Mouse (Mus musculus): ENCODE data around the gene Vps37b. TPM values are rescaled to one million over a fixed set of nuclear protein-coding genes. Genes with fewer than 3 reads are reported as not detected.

The Vps37b gene
- polyA plus RNA-seq, 1 experiment from 2014 or later, result 82.4 TPM

DNA sequence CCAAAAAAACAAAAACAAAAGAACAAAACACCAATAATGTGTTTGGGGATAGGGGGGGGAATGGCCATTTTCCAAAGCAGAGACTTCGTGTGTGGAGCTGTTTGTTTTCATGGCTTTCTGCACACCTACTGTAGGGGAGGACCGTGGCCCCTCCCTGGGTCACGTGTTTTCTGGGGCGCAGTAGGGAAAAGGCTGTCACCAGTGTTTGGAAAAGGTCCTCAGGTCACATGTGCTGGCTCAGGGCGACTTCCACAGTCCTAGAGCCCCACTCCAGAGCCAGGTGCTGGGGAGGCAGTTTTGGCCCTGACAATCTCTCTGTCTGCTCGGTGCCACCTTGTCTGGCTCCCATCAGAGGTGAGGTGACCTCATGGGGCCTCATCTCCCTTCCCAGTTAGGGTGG lies 36.7 kb downstream of the Vps37b start:
- no peaks in the 10 kb centered on the region for H3K27me3 ChIP-seq

DNA sequence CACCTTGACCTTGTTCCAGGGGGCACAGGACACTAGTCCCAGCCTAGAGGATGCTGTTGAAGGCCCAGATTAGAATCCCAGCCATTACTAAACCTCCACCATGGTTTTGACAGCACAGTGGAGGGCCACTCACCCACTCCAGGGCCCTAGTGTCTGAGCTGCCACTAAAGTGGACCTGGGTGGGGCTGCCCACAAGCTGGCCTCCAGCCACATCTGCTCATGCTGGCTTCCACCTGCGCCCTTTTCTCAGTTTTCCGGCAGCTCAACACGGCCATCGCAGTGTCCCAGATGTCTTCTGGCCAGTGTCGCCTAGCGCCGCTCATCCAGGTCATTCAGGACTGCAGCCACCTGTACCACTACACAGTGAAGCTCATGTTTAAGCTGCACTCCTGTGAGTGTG lies 37.6 kb downstream of the Vps37b start:
- H3K4me1 ChIP-seq (replicated peaks), result peaks cover 50% of the 10 kb centered on the region
- H3K9me3 ChIP-seq, result no peaks in the 10 kb centered on the region
- no peak overlapping the region for H3K4me3 ChIP-seq
- no peaks in the 10 kb centered on the region for H3K36me3 ChIP-seq
- H3K27me3 ChIP-seq, result no peaks in the 10 kb centered on the region
- 78% methylated on average over 7 of the region's 7 CpGs for WGBS
- H3K27ac ChIP-seq (replicated peaks), result peak overlapping the region; percentile 62
- H3K9ac ChIP-seq, result no peak overlapping the region
- ATAC-seq (ENCODE audit: low FRiP score, low read depth), result no peak
- no peak overlapping the region for H3K4me2 ChIP-seq

More for the DNA sequence above, 36.7 kb downstream of the Vps37b start:
- no peak for ATAC-seq (ENCODE audit: low FRiP score, low read depth)
- Histone ChIP-seq H3K4me1 (replicated peaks) (peaks cover 41% of the 10 kb centered on the region), H3K4me3 (no peak overlapping the region), H3K36me3 (no peaks in the 10 kb centered on the region), H3K9me3 (no peaks in the 10 kb centered on the region), H3K9ac (no peak overlapping the region), H3K4me2 (no peak overlapping the region), H3K27ac (replicated peaks) (no peak overlapping the region)
- WGBS, result 75% methylated on average over 6 of the region's 6 CpGs

GRCm38 (mm10) chr5:123993263-123994036 lies 38.6 kb downstream of the Vps37b start:
- Histone ChIP-seq H3K27ac (replicated peaks) (peak overlapping the region; percentile 62), H3K4me1 (replicated peaks) (peaks cover 53% of the 10 kb centered on the region), H3K27me3 (no peaks in the 10 kb centered on the region; the same call in 1 of the 2 replicates), H3K9ac (no peak overlapping the region), H3K9me3 (no peaks in the 10 kb centered on the region), H3K4me3 (no peak overlapping the region), H3K36me3 (no peaks in the 10 kb centered on the region), H3K4me2 (no peak overlapping the region)
- 44% methylated on average over 7 of the region's 7 CpGs for WGBS
- peak; percentile 82 for ATAC-seq (ENCODE audit: low FRiP score, low read depth)

DNA sequence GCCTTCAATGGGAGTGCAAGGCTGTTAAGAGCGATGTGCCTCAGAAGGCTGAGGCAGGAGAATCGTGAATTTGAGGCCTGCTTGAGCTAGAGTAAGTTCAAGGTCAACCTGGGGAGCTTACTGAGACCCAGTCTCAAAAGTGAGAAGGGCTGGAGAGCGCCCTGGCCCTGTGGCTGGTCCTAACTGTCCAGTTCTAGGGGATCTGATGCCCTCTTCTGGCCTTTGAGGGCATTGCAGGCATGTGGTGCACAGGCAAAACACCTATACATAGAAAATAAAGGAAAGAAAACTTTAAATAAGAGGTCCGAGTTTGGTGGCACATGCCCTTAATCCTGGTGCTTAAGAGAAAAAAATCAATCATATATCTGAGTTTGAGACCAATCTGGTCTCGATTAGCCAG lies 39.3 kb downstream of the Vps37b start:
- peak overlapping the region; percentile 62 for H3K27ac ChIP-seq (replicated peaks)
- peaks cover 50% of the 10 kb centered on the region for H3K4me1 ChIP-seq (replicated peaks)
- no peak overlapping the region for H3K9ac ChIP-seq
- no peaks in the 10 kb centered on the region for H3K9me3 ChIP-seq
- ATAC-seq (ENCODE audit: low FRiP score, low read depth), result peak; percentile 23; the same call in 1 of the 2 replicates
- 32% methylated on average over 5 of the region's 5 CpGs for WGBS
- no peaks in the 10 kb centered on the region for H3K36me3 ChIP-seq
- no peak overlapping the region for H3K4me3 ChIP-seq
- no peak overlapping the region for H3K4me2 ChIP-seq
- no peaks in the 10 kb centered on the region; the same call in 1 of the 2 replicates for H3K27me3 ChIP-seq

- 62% methylated on average over 10 of the region's 10 CpGs for WGBS
- no peaks in the 10 kb centered on the region; the same call in 1 of the 2 replicates for H3K27me3 ChIP-seq
- peaks cover 44% of the 10 kb centered on the region for H3K4me1 ChIP-seq (replicated peaks)
- ATAC-seq (ENCODE audit: low FRiP score, low read depth), result no peak
- no peaks in the 10 kb centered on the region for H3K36me3 ChIP-seq
- no peak overlapping the region for H3K4me3 ChIP-seq
- peak overlapping the region; percentile 62 for H3K27ac ChIP-seq (replicated peaks)
- no peak overlapping the region for H3K4me2 ChIP-seq
- no peak overlapping the region for H3K9ac ChIP-seq
- no peaks in the 10 kb centered on the region for H3K9me3 ChIP-seq
Measured at GRCm38 (mm10) chr5:123992193-123992637, 39.9 kb downstream of the Vps37b start.

DNA sequence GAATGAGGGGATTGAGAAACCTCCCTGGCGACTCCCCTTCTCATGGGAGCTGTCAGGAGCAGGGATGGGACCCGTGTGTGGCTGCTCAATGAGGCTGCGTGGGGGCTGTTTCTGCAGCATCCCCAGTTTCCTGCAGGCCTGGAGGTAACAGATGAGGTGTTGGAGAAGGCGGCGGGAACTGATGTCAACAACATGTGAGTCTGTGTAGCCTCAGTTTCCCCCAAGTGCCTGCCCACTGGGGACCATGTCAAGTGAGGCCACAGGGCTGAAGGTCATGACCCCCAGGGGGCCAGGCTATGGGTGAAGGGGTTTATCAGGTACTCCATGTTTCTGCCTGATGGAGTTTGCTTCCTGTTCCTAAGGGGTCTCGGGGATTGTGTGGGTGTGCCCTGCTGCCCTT lies 40.7 kb downstream of the Vps37b start:
- H3K36me3 ChIP-seq, result no peaks in the 10 kb centered on the region
- H3K4me1 ChIP-seq (replicated peaks), result peaks cover 39% of the 10 kb centered on the region
- H3K9me3 ChIP-seq, result no peaks in the 10 kb centered on the region
- ATAC-seq (ENCODE audit: low FRiP score, low read depth), result no peak
- H3K27ac ChIP-seq (replicated peaks), result 0 out of 2 replicates have a peak overlapping the region, but pooled peaks have one; percentile 2
- WGBS, result 78% methylated on average over 6 of the region's 6 CpGs
- H3K4me3 ChIP-seq, result no peak overlapping the region
- no peak overlapping the region for H3K4me2 ChIP-seq
- no peak overlapping the region for H3K9ac ChIP-seq
- H3K27me3 ChIP-seq, result no peaks in the 10 kb centered on the region; the same call in 1 of the 2 replicates

DNA sequence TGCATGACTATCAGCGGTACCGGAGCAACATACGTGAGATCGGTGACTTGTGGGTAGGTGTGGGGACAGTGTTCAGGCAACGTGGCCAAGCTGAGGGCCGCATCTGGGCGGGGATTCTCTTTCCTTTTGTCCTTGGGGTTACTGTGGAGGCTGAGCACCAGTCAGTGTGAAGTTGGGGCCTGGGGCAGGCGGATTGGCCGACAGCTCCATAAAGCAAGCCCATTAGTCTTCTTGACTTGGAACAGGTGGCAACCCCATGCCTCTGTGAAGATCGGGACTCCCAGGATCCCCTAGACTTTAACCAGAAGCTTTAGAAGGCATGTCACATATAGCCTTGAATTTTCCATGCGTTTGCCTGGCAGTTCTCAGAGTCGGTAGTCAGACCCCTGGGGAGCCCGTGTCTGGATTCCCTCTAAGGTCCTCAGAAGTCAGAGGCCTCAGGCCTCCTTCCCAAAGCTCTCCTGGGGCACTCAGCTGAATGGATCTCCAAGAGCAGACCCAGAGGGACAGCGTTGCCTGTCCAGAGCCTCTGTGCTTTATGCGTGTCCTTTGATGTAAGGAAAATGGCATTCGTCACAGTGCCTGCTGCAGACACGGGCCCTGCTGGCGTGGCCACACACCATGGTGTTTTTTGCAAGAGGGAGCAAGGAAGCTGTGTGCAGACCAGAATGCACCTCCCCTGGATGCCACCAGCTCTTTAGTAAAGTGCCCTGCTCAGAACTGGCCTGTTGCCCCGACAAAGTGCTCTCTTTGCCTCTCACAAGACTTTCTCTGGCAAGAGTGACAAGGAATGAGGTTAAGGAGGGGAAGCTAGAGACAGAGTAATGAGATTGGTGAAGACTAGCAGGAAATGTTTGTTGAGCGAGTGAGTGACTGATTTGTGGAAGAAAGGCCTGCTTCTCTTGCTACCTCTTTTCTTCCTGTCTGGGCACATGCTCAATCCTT lies 41.9 kb downstream of the Vps37b start:
- 37% methylated on average over 20 of the region's 20 CpGs for WGBS
- H3K4me2 ChIP-seq, result no peak overlapping the region
- H3K9ac ChIP-seq, result no peak overlapping the region
- peaks cover 39% of the 10 kb centered on the region for H3K4me1 ChIP-seq (replicated peaks)
- peak overlapping the region; percentile 2; the same call in 1 of the 2 replicates for H3K27ac ChIP-seq (replicated peaks)
- no peaks in the 10 kb centered on the region; the same call in 1 of the 2 replicates for H3K27me3 ChIP-seq
- no peaks in the 10 kb centered on the region for H3K36me3 ChIP-seq
- H3K9me3 ChIP-seq, result no peaks in the 10 kb centered on the region
- H3K4me3 ChIP-seq, result no peak overlapping the region
- peak; percentile 40; the same call in 1 of the 2 replicates for ATAC-seq (ENCODE audit: low FRiP score, low read depth)

DNA sequence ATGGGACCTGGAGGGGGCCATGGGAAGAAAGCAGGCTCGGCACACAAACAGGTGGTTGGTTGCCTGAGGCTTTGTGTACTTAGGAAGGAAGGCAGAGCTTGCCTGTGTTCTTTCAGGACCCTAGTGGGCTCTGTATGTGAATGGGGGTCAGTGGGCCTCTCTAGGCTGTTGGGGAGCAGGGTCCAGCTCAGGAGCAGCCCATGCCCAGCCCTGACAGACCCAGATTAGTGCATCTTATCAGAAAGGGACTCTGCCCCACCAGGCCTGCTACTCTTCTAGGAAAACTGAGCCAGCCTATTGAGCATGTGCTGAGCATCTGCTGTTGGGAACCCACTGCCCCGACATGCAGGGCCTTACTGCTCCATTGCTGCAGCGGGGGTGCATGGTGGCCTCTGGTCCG lies 44.6 kb downstream of the Vps37b start:
- Histone ChIP-seq H3K9me3 (no peaks in the 10 kb centered on the region), H3K36me3 (no peaks in the 10 kb centered on the region), H3K4me3 (no peak overlapping the region), H3K27me3 (no peaks in the 10 kb centered on the region; the same call in 1 of the 2 replicates), H3K4me1 (replicated peaks) (peaks cover 29% of the 10 kb centered on the region), H3K4me2 (no peak overlapping the region), H3K9ac (no peak overlapping the region), H3K27ac (replicated peaks) (no peak overlapping the region)
- 76% methylated on average over 4 of the region's 4 CpGs for WGBS
- ATAC-seq (ENCODE audit: low FRiP score, low read depth), result no peak

DNA sequence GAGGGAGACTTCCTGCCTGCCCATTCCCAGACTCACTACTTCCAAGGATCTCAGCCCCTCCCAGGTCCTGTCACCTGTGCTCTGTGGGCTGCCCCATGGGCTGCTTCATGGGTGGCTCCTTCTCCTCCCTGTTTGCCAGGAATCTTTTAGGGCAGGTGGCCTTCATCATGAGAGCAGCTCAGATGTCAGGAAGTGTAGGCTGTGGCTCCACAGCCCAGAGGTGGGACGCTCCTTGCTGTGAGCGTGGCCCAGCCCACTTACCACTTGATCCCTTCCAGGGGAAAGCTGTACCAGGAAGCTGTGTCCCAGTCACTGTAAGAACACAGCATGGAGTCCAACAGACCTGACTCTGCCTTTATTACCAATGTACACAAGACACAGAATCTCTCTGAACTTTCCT lies 45.1 kb downstream of the Vps37b start:
- Histone ChIP-seq H3K4me3 (no peak overlapping the region), H3K36me3 (no peaks in the 10 kb centered on the region), H3K27me3 (no peaks in the 10 kb centered on the region; the same call in 1 of the 2 replicates), H3K9me3 (no peaks in the 10 kb centered on the region), H3K4me1 (replicated peaks) (peaks cover 23% of the 10 kb centered on the region), H3K27ac (replicated peaks) (no peak overlapping the region), H3K9ac (no peak overlapping the region), H3K4me2 (no peak overlapping the region)
- ATAC-seq (ENCODE audit: low FRiP score, low read depth), result no peak
- WGBS, result 90% methylated on average over 2 of the region's 2 CpGs

DNA sequence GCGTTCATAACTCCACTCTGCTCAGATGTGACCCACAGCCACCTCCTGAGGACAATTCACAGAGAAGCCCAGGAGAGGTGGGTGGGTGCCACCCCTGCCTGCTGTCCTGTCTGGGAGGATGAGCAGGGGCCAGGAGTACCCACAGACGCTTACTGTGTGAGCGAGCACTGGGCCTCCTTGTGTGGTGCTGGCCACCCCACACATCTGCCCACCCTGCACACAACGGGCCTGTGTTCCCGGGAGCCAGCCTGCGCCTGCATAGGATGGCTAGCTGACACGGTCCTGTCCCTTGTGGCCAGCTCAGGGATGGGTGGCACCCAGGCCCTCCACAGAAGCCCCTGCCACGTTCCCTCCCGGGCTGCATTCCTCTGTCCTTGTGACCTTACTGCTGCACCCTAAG lies 46.6 kb downstream of the Vps37b start:
- no peak overlapping the region for H3K4me3 ChIP-seq

GRCm38 (mm10) chr5:123982838-123983237 lies 49.2 kb downstream of the Vps37b start:
- Histone ChIP-seq H3K9me3 (no peaks in the 10 kb centered on the region), H3K36me3 (no peaks in the 10 kb centered on the region), H3K27me3 (no peaks in the 10 kb centered on the region), H3K9ac (no peak overlapping the region), H3K27ac (replicated peaks) (no peak overlapping the region), H3K4me1 (replicated peaks) (0 out of 2 replicates have a peak, but pooled peaks cover 5% of the 10 kb centered on the region), H3K4me3 (no peak overlapping the region), H3K4me2 (no peak overlapping the region)
- WGBS, result 77% methylated on average over 11 of the region's 11 CpGs
- ATAC-seq (ENCODE audit: low FRiP score, low read depth), result no peak

More for the DNA sequence above, 46.6 kb downstream of the Vps37b start:
- Histone ChIP-seq H3K27me3 (no peaks in the 10 kb centered on the region; the same call in 1 of the 2 replicates), H3K4me1 (replicated peaks) (peaks cover 16% of the 10 kb centered on the region), H3K27ac (replicated peaks) (no peak overlapping the region), H3K36me3 (no peaks in the 10 kb centered on the region), H3K9me3 (no peaks in the 10 kb centered on the region), H3K9ac (no peak overlapping the region), H3K4me2 (no peak overlapping the region)
- 78% methylated on average over 9 of the region's 9 CpGs for WGBS
- no peak for ATAC-seq (ENCODE audit: low FRiP score, low read depth)

DNA sequence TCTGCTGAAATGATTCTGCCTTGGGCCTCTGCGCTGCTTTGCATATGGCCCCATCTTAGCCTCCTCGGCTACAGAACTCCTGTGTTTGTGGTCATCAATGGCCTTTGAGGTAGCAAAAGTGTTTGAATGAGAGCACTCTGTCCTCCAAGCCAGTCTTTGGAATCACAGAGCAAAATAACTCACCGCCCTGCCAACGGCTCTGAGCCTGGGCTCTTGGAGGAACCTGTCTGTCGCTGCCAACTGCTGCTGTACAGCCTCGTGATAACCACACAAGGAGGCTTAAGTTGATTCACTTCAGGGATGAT lies 50.9 kb downstream of the Vps37b start:
- no peak overlapping the region for H3K4me2 ChIP-seq
- no peaks in the 10 kb centered on the region for H3K36me3 ChIP-seq
- no peak for ATAC-seq (ENCODE audit: low FRiP score, low read depth)
- H3K4me1 ChIP-seq (replicated peaks), result 0 out of 2 replicates have a peak, but pooled peaks cover 7% of the 10 kb centered on the region
- H3K27me3 ChIP-seq, result no peaks in the 10 kb centered on the region
- no peak overlapping the region for H3K4me3 ChIP-seq
- no peaks in the 10 kb centered on the region for H3K9me3 ChIP-seq
- H3K27ac ChIP-seq (replicated peaks), result no peak overlapping the region
- no peak overlapping the region for H3K9ac ChIP-seq
- WGBS, result 77% methylated on average over 6 of the region's 6 CpGs

Measured in hindbrain, embryonic 15.5 days (tissue).